Mouse (Mus musculus): ENCODE measurements around the gene Alkbh6. TPM values are rescaled to one million over a fixed set of nuclear protein-coding genes. Genes with fewer than 3 reads are reported as not detected.
A peak's percentile ranks its signal among the peaks of the same experiment; 100 is the strongest.

Gene Alkbh6
- total and polyA plus RNA-seq, 3 experiments: 16.2 to 24.6 TPM; not detected in 1

GRCm38 (mm10) chr7:30309395-30310129 is 1.0 kb downstream of the Alkbh6 start:
- no peak for DNase-seq (ENCODE audit: low read depth, low spot score)
- H3K27me3 ChIP-seq (ENCODE audit: control insufficient read depth in 1 of 2, insufficient read depth in 2 of 2, low read length in 2 of 2): no peaks in the 10 kb centered on the region
- H3K4me3 ChIP-seq (ENCODE audit: control insufficient read depth in 1 of 2, insufficient read depth in 1 of 2, low read depth in 2 of 2, low read length in 2 of 2): peak overlapping the region; percentile 59 to 92; a peak in 3 of 4 replicates
- no peaks in the 10 kb centered on the region for H3K36me3 ChIP-seq (ENCODE audit: control insufficient read depth in 1 of 2, insufficient read depth in 2 of 2, low read length in 2 of 2)
- TF ChIP-seq SIN3A (IDR thresholded peaks at IDR 0.05; ENCODE audit: low read length): no peak
- no peak for TF ChIP-seq ETS1 (IDR thresholded peaks at IDR 0.05; ENCODE audit: low read depth, low read length)
- no peak for TF ChIP-seq RCOR1 (IDR thresholded peaks at IDR 0.05; ENCODE audit: low read depth, low read length)
- no peak for TF ChIP-seq POLR2AphosphoS2 (IDR thresholded peaks at IDR 0.05; ENCODE audit: low read length)
- TF ChIP-seq MAX (IDR thresholded peaks at IDR 0.05; ENCODE audit: low read length): no peak
- no peak for TF ChIP-seq ZC3H11A (IDR thresholded peaks at IDR 0.05; ENCODE audit: low read depth, low read length)
- no peak for TF ChIP-seq BHLHE40 (IDR thresholded peaks at IDR 0.05; ENCODE audit: borderline replicate concordance, low read depth, low read length)
- no peak for TF ChIP-seq UBTF (IDR thresholded peaks at IDR 0.05; ENCODE audit: borderline replicate concordance, insufficient read depth, low read depth, low read length)
- no peak for TF ChIP-seq ELF1 (IDR thresholded peaks at IDR 0.05; ENCODE audit: low read depth, low read length)
- no peak for TF ChIP-seq TCF12 (IDR thresholded peaks at IDR 0.05; ENCODE audit: low read depth, low read length)
- no peak for TF ChIP-seq USF2 (IDR thresholded peaks at IDR 0.05; ENCODE audit: borderline replicate concordance in 1 of 2, insufficient read depth in 1 of 2, low read depth in 1 of 2, low read length in 2 of 2)
- no peak for TF ChIP-seq MYB (IDR thresholded peaks at IDR 0.05; ENCODE audit: low read depth, low read length)
- no peak for TF ChIP-seq MXI1 (IDR thresholded peaks at IDR 0.05; ENCODE audit: low read depth, low read length)
- TF ChIP-seq MAZ (IDR thresholded peaks at IDR 0.05; ENCODE audit: low read depth, low read length): no peak
- no peak for TF ChIP-seq RAD21 (IDR thresholded peaks at IDR 0.05; ENCODE audit: low read depth, low read length)
- no peak for TF ChIP-seq NELFE (IDR thresholded peaks at IDR 0.05; ENCODE audit: low read depth, low read length)
- H3K4me1 ChIP-seq (ENCODE audit: control insufficient read depth in 1 of 2, insufficient read depth in 2 of 2, low read length in 2 of 2): peaks cover 0 to 13% of the 10 kb centered on the region in 2 experiments; a peak in 3 of 4 replicates
- no peaks in the 10 kb centered on the region; the same call in 1 of the 2 replicates for H3K79me2 ChIP-seq (ENCODE audit: control insufficient read depth, insufficient read depth, low read length, poor library complexity)
- no peaks in the 10 kb centered on the region for H3K9me3 ChIP-seq (replicated peaks; ENCODE audit: insufficient read depth, low read length)
- H3K9ac ChIP-seq (ENCODE audit: control insufficient read depth, low read depth, low read length, poor library complexity, severe bottlenecking): peak overlapping the region; percentile 60; the same call in 1 of the 2 replicates
- no peak overlapping the region for H3K27ac ChIP-seq (ENCODE audit: control insufficient read depth, low read depth, low read length)

DNA sequence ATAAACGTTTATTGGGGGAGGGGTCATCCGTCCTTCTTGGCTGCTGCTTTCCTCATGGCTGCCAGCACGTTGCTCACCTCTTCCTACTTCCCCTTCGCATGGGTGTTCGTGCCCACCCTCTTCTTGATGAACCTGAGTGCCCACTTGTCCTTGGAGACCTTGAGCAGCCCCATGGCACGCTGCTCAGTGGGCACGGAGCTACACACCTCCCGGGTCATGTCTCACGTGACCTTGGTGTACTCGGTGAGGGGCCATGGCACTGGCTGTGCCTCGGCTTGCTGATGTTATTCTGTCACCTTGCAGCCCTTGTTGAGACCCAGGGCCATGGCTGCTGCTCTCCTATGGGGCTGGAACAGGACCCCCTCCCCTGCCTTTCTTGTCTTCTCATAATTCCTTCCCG is 1.6 kb downstream of the Alkbh6 start:
- Histone ChIP-seq H3K9me3 (replicated peaks; ENCODE audit: insufficient read depth, low read length) (no peaks in the 10 kb centered on the region), H3K4me3 (ENCODE audit: control insufficient read depth in 1 of 2, insufficient read depth in 1 of 2, low read depth in 2 of 2, low read length in 2 of 2) (no peak overlapping the region), H3K27me3 (ENCODE audit: control insufficient read depth in 1 of 2, insufficient read depth in 2 of 2, low read length in 2 of 2) (no peaks in the 10 kb centered on the region), H3K79me2 (ENCODE audit: control insufficient read depth, insufficient read depth, low read length, poor library complexity) (no peaks in the 10 kb centered on the region; the same call in 1 of the 2 replicates), H3K27ac (ENCODE audit: control insufficient read depth, low read depth, low read length) (no peak overlapping the region), H3K9ac (ENCODE audit: control insufficient read depth, low read depth, low read length, poor library complexity, severe bottlenecking) (no peak overlapping the region), H3K4me1 (ENCODE audit: control insufficient read depth in 1 of 2, insufficient read depth in 2 of 2, low read length in 2 of 2) (peaks cover 0 to 13% of the 10 kb centered on the region in 2 experiments; a peak in 3 of 4 replicates), H3K36me3 (ENCODE audit: control insufficient read depth in 1 of 2, insufficient read depth in 2 of 2, low read length in 2 of 2) (no peaks in the 10 kb centered on the region)
- TF ChIP-seq ELF1 (IDR thresholded peaks at IDR 0.05; ENCODE audit: low read depth, low read length) (no peak), CHD1 (IDR thresholded peaks at IDR 0.05; ENCODE audit: low read depth, low read length) (no peak), CTCF (IDR thresholded peaks at IDR 0.05 in 2 of 3, conservative IDR thresholded peaks at IDR 0.05 in 1 of 3; ENCODE audit: control insufficient read depth in 1 of 3, insufficient read depth in 1 of 3, low read depth in 2 of 3, low read length in 3 of 3, poor library complexity in 1 of 3, severe bottlenecking in 1 of 3) (no peak), USF2 (IDR thresholded peaks at IDR 0.05; ENCODE audit: borderline replicate concordance in 1 of 2, insufficient read depth in 1 of 2, low read depth in 1 of 2, low read length in 2 of 2) (no peak), MYC (IDR thresholded peaks at IDR 0.05; ENCODE audit: low read depth, low read length) (no peak), NRF1 (IDR thresholded peaks at IDR 0.05; ENCODE audit: insufficient read depth, low read depth, low read length, poor library complexity, severe bottlenecking) (no peak), MAX (IDR thresholded peaks at IDR 0.05; ENCODE audit: low read length) (no peak), MYB (IDR thresholded peaks at IDR 0.05; ENCODE audit: low read depth, low read length) (no peak), BHLHE40 (IDR thresholded peaks at IDR 0.05; ENCODE audit: borderline replicate concordance, low read depth, low read length) (no peak), MAZ (IDR thresholded peaks at IDR 0.05; ENCODE audit: low read depth, low read length) (no peak), GABPA (IDR thresholded peaks at IDR 0.05; ENCODE audit: low read depth, low read length) (no peak), UBTF (IDR thresholded peaks at IDR 0.05; ENCODE audit: borderline replicate concordance, insufficient read depth, low read depth, low read length) (no peak)
- DNase-seq (ENCODE audit: low read depth, low spot score): no peak

Measured in MEL (cell line).